Mouse (Mus musculus): ENCODE measurements around the gene Smim8.
"Not testable (repeated sequence)": the region's sequence is repeated elsewhere in the genome, so short reads cannot be mapped to it uniquely, and the experiment has no call there.

DNA sequence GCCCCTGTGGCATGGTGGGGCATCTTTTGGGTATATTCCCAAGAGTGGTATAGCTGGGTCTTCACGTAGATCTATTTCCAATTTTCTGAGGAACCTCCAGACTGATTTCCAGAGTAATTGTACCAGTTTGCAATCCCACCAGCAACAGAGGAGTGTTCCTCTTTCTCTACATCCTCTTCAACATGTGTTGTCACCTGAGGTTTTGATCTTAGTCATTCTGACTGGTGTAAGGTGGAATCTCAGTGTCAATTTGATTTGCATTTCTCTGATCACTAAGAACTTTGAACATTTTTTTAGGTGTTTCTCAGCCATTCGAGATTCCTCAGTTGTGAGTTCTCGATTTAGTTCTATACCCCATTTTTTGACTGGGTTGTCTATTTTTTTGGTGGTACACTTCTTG lies 52.5 kb downstream of the Smim8 start:
- TF ChIP-seq GATA1 (IDR thresholded peaks at IDR 0.05; ENCODE audit: borderline replicate concordance, low read length); FLI1 (IDR thresholded peaks at IDR 0.05; ENCODE audit: low read length): not testable (repeated sequence)

Data from megakaryocyte, embryonic 14.5 days (primary cell).